19 mouse cellular contexts compared by ENCODE assay signal in the genomic region with DNA sequence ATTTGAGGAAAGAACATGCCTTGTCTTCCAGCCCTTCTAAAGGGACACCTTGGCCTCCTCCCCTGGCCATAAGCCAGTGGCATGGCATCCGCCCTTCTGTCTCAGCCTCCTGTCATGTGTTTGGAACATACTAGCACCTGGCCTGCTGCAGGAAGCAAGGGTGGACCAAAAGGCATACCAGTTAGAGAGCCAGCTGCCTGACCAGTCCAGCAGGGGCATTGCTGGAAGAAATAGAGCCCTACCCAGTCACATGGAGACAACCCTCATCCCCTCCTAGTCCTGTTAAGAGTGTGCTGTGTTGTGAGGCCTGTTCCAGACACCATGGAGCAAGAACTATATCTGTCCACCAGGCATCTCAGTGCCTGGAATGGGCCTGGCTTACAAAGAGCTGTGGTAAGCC. TPM values are rescaled to one million over a fixed set of nuclear protein-coding genes. Genes with fewer than 3 reads are reported as not detected.
DNase-seq lines count a peak whose midpoint lies in the region; ATAC-seq and TF ChIP-seq lines count a peak whose summit lies in the region.
"Had no signal": no experiment of that assay in that cellular context is flagged by ENCODE, and none has a peak within 500 bp of the region (broad histone marks: within the 10 kb centered on the region; RNA-seq: fewer than 3 reads in every experiment).

No protein-coding gene starts in this region.

- peaks cover 5% of the 10 kb centered on the region for H3K36me3 ChIP-seq in heart, embryonic 12.5 days
- H3K36me3 ChIP-seq: hindbrain, embryonic 15.5 days had no signal

- no peak for TF ChIP-seq POLR2A in cerebellum, adult 2 months (IDR thresholded peaks at IDR 0.05; ENCODE audit: borderline replicate concordance, insufficient read depth, low read length)

- peak overlapping the region; percentile 45 for H3K27ac ChIP-seq in heart, embryonic 12.5 days (ENCODE audit: poor library complexity, severe bottlenecking)
- H3K27ac ChIP-seq in cerebellum, adult 2 months (ENCODE audit: insufficient read depth, low read length) = peak overlapping the region; percentile 6
- H3K27ac ChIP-seq: hindbrain, embryonic 15.5 days; left cerebral cortex, adult 2 months; limb, embryonic 10.5 days had no signal

- no peak overlapping the region for H3K4me3 ChIP-seq in heart, embryonic 12.5 days
- H3K4me3 ChIP-seq in cerebellum, adult 2 months (replicated peaks; ENCODE audit: insufficient read depth, low read depth, low read length) = no peak overlapping the region
- H3K4me3 ChIP-seq: erythroblast, embryonic 14.5 days; hindbrain, embryonic 15.5 days; left cerebral cortex, adult 2 months; limb, embryonic 10.5 days had no signal

- H3K9ac ChIP-seq in heart, embryonic 12.5 days = no peak overlapping the region
- H3K9ac ChIP-seq: hindbrain, embryonic 15.5 days had no signal

- H3K4me2 ChIP-seq in heart, embryonic 12.5 days = no peak overlapping the region
- H3K4me2 ChIP-seq: hindbrain, embryonic 15.5 days; liver, embryonic 11.5 days had no signal

- WGBS in heart, embryonic 12.5 days = 69% methylated on average over 1 of the region's 1 CpGs
- 10% methylated on average over 1 of the region's 1 CpGs for WGBS in cerebellum, adult 2 months

- intact Hi-C loops in heart, postnatal 10 days (cut with DNase I) = no loop called here

- no peaks in the 10 kb centered on the region for H3K27me3 ChIP-seq in heart, embryonic 12.5 days (replicated peaks)
- no peaks in the 10 kb centered on the region for H3K27me3 ChIP-seq in cerebellum, adult 2 months (ENCODE audit: control insufficient read depth, insufficient read depth, low read length)
- H3K27me3 ChIP-seq: hindbrain, embryonic 15.5 days had no signal

- no peak for ATAC-seq in heart, embryonic 12.5 days (ENCODE audit: insufficient number of reproducible peaks, low FRiP score)
- no peak for ATAC-seq in megakaryocyte progenitor cell, adult 5-6 weeks (replicated peaks; ENCODE audit: poor library complexity)
- ATAC-seq: forebrain, embryonic 14.5 days had no signal

- TF ChIP-seq CTCF in cerebellum, adult 2 months (IDR thresholded peaks at IDR 0.05; ENCODE audit: borderline replicate concordance, insufficient read depth, low read depth, low read length) = no peak

- H3K9me3 ChIP-seq in heart, embryonic 12.5 days (replicated peaks) = no peaks in the 10 kb centered on the region
- H3K9me3 ChIP-seq: hindbrain, embryonic 15.5 days; limb, embryonic 10.5 days had no signal

- H3K4me1 ChIP-seq in heart, embryonic 12.5 days (replicated peaks) = peaks cover 24% of the 10 kb centered on the region
- peaks cover 9% of the 10 kb centered on the region for H3K4me1 ChIP-seq in cerebellum, adult 2 months (ENCODE audit: control insufficient read depth, insufficient read depth, low read length)
- H3K4me1 ChIP-seq: hindbrain, embryonic 15.5 days; limb, embryonic 10.5 days had no signal

- no peak for DNase-seq in heart, postnatal 10 days
- DNase-seq in cerebellum, adult 2 months = peak; percentile 47 to 53
- peak; percentile 48 to 64 for DNase-seq in cerebellum, postnatal 14 days
- peak; percentile 57 for DNase-seq in skeletal muscle tissue, adult 2 months (ENCODE audit: low read depth, low spot score)
- DNase-seq in left cerebral cortex, adult 18-20 months (ENCODE audit: low spot score in 2 of 2) = no peak
- DNase-seq: kidney, adult 11 months; kidney, postnatal 10 days; lung, adult 2 months; lung, postnatal 36 days; midbrain, embryonic 14.5 days; retina, postnatal 1 day had no signal

RNA-seq across cellular contexts. Expression of gene Tom1, which starts 12.8 kb away (rescaled TPM):
- polyA plus RNA-seq in heart, embryonic 12.5 days (2016; fragmentation: Nextera tagmentation; extraction: Ambion mirVana) = 39.3 and 39.8 TPM in 2 replicates
- 10 to 100 TPM; 68.8 to 70.6 TPM for total RNA-seq in heart, postnatal 10 days (2021)
- polyA plus RNA-seq in cerebellum, adult 2 months (2012; rRNA removed) = 48.4 and 51.8 TPM in 2 replicates
- total RNA-seq in left cerebral cortex, adult 18-20 months (2021) = 10 to 100 TPM; 39.8 to 46.3 TPM
- 29.6 and 48.4 TPM in 2 replicates for total RNA-seq in megakaryocyte progenitor cell, adult 5-6 weeks (2015)
- 26.4 and 34.4 TPM in 2 replicates for total RNA-seq in megakaryocyte progenitor cell, adult 5-6 weeks (2017)

RNA-seq across cellular contexts. Expression of gene Hmox1, which starts 47.1 kb away (rescaled TPM):
- polyA plus RNA-seq in heart, embryonic 12.5 days (2016; fragmentation: Nextera tagmentation; extraction: Ambion mirVana) = 20.0 and 20.1 TPM in 2 replicates
- total RNA-seq in heart, postnatal 10 days (2021) = 10 to 100 TPM; 17.8 to 19.8 TPM
- 7.1 and 7.5 TPM in 2 replicates for polyA plus RNA-seq in cerebellum, adult 2 months (2012; rRNA removed)
- 1 to 10 TPM; 4.3 to 5.1 TPM for total RNA-seq in left cerebral cortex, adult 18-20 months (2021)
- 0.94 and 2.5 TPM in 2 replicates for total RNA-seq in megakaryocyte progenitor cell, adult 5-6 weeks (2015)
- total RNA-seq in megakaryocyte progenitor cell, adult 5-6 weeks (2017) = 2.5 and 3.9 TPM in 2 replicates

RNA-seq across cellular contexts. Expression of gene Hmgxb4, which starts 53.1 kb away (rescaled TPM):
- polyA plus RNA-seq in heart, embryonic 12.5 days (2016; fragmentation: Nextera tagmentation; extraction: Ambion mirVana) = 23.8 and 28.4 TPM in 2 replicates
- total RNA-seq in heart, postnatal 10 days (2021) = 10 to 100 TPM; 16.9 to 19.0 TPM
- polyA plus RNA-seq in cerebellum, adult 2 months (2012; rRNA removed) = 35.5 and 42.8 TPM in 2 replicates
- total RNA-seq in left cerebral cortex, adult 18-20 months (2021) = 10 to 100 TPM; 23.2 to 26.1 TPM
- total RNA-seq in megakaryocyte progenitor cell, adult 5-6 weeks (2015) = 33.8 and 42.0 TPM in 2 replicates
- total RNA-seq in megakaryocyte progenitor cell, adult 5-6 weeks (2017) = 70.8 and 74.8 TPM in 2 replicates

Comparison
In these comparisons a context has a peak if more than half of its experiments do, and no peak if none do; other contexts are left out.
1. DNase-seq: peak in cerebellum, adult 2 months (2 of 2), cerebellum, postnatal 14 days (2 of 2) and skeletal muscle tissue, adult 2 months (single experiment); none in heart, postnatal 10 days (0 of 2) and left cerebral cortex, adult 18-20 months (0 of 2).